Mouse (Mus musculus) ovary, postnatal 14 days (tissue): ENCODE results near the gene Ufc1.
A peak's percentile ranks its signal among the peaks of the same experiment; 100 is the strongest.

Source experiments
- DNase-seq: peaks from one replicate; pipeline ENCODE4 v3.0.0; 2022; ENCODE audit warnings: low spot score

Gene Ufc1

GRCm38 (mm10) chr1:171287136-171288081 lies 7.4 kb downstream of the Ufc1 start, which contains the start of gene Usp21:
Gene Usp21 (minus strand): TSS chr1:171287991.
- DNase-seq = peak; percentile 91

- no peak for DNase-seq
These were observed 8.3 kb downstream of the Ufc1 start for GRCm38 (mm10) chr1:171286517-171286916.

DNA sequence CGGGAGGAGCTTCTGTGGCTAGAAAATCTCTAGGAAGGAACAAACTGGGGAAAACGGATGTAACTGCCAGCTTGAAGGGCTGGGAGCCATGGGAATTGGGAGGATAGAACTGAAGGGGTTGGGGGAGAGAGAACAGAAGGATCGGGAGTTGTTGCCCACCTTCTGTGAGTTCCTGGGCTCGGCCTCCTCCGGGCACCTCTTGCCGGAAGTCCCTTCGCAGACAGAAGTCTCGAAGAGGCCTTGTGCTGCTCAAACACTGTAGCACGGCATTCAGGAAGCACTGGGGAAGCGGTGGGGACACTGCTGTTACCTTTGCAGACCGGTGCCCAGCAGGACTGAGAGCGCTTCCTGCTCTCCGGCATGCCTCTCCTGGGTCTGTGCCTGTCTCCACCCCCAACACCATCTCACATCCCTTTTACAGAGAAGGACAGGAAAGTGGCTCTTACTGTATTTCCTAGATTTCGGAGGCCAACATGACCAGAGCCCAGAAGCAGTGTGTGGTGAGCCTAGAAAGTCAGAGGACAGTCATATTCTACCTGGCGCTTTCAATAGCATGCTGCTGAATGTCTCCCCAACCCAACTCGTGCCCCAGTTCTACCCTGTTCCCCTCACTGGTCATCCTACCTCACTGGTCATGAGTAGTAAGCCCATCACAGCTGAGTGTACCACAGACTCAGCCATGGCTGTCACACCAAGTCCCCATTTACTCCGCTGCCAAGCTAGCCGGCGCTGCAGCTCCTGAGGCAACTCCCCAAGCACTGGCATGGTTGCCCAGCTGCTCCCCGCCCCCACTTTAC lies 9.5 kb downstream of the Ufc1 start:
- no peak for DNase-seq

- no peak for DNase-seq
These were observed 10.3 kb downstream of the Ufc1 start for GRCm38 (mm10) chr1:171284491-171284890.

DNA sequence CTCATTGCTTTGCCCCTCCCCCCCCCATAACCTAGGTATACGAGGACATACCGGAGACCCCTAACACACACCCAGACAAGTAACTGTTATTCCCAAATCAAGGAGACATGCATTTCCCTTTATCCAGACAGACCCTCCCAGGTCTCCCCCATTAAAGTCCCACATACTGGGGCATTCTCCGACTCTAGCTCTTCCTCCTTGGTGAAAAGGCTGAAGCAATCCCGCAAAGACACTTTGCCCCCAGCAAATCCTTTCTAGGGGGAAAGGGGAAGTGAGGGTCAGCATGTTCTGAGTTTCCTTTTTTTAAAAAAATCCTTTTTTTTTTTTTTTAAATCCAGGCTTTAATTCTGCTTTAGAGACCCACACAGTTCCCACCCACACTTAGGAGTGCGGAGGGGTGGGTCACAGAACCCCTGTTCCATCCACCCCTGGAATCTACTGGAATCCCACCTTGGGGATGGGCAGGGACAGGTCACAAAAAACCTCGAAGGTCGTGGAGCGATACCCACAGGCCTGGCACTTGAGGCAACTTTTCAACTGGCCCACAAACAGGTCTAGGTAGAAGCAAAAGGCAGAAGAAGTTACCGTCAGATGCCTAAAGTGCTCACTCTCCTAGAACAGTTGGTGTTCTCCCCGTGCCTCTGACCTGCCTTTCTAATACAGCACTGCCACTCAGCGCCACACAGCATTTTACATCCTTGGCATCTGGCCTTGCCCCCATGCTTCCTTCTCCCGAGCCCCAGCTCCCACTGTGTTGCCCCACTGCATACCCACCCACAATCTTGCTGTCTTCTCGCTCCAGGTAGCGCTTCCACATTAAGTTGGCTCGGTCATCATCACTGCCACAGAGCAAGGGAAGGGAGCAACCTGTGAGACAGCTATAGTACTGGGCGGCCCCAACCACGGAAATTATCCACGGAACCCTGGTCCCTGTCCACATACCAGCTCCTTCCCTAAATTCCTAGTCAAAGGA lies 11.3 kb downstream of the Ufc1 start:
- DNase-seq = no peak

DNA sequence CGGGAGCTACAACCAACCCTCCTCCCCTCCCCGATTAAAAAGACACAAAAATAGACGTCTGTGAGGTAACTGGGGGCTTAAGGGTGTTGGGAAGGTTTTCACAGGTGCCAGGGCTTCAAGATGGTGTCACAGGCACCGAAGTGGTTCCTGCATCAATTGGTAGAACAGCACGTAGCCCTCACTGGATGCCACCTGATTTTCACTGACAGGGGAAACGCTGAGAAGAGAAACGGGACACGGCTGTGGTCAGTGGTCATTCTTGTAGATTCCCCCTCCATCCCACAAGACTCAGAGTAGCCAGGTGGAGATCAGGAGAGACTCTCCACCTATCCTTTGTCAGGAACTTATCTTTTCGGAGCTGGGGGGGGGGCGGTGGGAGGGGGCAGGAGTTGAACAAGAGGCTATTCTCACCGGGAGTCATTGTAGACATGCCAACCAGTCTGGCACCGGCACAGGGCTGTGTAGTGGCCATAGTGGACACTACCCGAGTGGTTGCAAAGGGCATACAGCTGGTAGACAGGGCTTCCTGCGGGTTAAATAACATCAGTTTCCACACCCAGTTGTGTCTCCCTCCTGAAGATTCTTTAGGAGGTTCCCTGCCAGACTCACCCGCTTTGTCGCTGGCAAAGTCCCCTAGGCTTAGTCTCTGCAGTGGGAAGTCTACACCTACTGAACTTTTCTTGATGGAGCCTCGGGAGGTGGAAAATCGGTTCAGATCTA lies 12.6 kb downstream of the Ufc1 start:
- no peak for DNase-seq

DNA sequence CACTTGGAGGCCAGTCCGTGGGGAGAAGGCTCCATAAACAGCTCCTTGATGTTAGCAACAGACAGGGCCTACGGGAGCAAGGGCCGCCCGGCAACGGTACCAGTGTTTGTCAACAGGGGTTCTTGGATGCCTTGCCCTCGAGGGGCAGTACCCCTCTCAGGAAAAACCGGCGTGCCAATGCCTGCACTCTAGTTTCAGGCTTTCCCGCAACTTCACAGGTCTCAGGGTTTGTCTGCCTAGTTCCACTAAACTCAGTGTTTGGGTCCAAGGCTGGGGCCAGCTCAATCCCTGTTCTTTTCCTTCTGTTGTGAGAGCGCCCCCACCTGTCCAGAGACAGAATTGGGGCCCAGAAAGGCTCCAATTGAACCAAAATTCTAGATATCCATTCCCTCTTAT lies 13.3 kb downstream of the Ufc1 start:
- DNase-seq = peak; percentile 75

- peak; percentile 78 for DNase-seq
These were observed 13.8 kb downstream of the Ufc1 start, which contains the start of gene Ppox for GRCm38 (mm10) chr1:171280916-171281527. Gene Ppox (minus strand): TSS chr1:171281186.

DNA sequence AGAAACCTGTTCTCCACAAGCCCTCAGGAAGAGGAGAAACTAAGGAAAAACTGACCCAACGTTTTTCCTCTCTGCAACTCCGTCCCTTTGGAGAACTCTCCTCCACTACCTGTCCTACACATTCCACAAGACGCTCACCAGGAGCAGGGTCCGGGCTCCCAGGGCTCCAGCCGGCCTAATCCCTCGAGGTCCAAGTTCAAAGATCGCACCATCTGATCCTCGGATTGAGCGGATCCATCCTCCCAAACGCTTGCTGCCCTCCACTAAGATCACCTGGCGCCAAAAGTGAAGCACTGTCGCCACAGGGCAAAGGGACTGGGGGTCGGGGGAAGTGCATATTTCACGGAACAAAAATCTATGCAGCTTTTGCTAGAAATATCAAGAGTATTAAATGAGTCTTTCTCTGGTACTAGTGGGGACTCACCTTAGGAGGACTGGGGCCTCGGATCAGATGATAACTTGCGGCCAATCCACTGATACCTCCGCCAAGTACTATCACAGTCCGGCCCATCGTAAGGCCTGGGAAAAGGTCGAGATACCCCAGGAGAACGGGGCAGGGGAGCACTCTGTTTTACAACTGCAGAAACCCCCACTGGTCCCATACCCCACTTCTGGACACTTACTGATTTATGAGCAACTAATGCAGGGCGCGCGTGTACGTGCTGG lies 14.4 kb downstream of the Ufc1 start:
- no peak for DNase-seq

- DNase-seq = no peak
These were observed 15.1 kb downstream of the Ufc1 start for GRCm38 (mm10) chr1:171279721-171280120.

DNA sequence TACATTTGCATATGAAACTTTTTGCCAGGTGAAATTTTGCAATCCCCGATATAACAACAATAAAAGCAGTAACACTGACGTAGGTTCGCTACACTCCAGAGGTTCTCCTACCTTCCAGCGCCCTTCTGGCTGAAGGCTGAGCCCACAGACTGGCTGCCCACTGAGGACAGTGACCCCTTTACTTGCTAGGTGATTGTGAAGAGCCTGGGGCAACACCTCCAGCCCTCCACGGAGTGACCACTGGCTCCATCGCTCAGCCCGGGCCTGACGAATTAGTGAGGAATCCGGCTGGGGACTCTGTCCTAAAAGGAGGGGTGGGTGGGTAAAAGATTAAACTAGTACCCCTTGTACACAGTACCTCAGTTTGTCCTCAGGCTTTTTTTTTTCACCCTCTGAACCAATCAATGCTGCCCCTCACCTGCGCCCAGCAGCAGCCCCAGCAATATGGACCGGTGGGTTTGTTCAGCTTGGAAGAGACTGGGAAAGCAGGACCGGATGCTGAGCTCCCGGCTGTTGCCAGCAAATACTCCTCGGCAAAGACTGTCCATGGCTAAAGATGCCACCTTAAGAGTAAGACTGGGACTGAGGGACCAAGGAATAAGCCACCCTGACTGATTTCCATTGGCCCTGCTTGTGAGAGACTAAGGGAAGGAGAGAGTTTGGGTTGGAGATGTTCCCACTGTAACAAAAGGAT lies 15.7 kb downstream of the Ufc1 start:
- DNase-seq = no peak

DNA sequence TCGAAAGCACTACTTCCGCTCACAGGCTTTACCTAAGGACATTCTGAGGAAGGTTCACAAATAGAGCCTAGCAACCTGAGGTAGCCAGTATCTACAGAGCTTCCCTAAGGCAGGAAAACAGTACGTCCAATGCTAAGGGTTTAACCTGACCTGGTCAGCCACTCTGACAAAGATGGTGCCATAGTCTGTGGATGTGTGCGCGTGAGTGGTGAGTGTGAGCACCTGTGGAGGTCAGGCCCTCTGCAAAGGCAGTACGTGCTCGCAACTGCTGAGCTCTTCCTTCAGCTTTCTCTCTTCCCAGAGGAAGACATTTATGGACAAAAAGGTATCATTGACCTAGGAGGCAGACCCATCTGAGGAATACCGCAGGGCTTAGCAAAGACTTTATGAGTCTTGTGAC lies 16.4 kb downstream of the Ufc1 start:
- DNase-seq = no peak

DNA sequence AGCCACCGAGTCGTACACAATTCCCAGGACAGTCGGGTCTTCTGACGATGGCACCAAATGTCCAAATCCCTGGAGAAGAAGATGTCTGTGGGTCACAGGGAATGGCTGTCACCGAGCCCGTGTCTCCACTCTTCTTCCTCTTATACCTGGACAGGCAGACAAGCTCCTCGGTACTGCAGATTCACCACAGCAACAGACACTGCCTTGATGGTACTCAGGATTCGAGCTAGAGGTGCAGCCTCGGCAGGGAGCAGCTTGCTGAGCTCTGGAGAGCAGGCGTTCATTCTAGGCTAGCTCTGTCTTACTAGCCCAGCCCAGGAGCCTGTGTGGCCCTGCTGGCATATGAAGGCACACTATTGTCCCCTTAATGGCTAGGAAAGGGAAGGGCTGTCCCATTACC lies 17.1 kb downstream of the Ufc1 start:
- DNase-seq = no peak

DNA sequence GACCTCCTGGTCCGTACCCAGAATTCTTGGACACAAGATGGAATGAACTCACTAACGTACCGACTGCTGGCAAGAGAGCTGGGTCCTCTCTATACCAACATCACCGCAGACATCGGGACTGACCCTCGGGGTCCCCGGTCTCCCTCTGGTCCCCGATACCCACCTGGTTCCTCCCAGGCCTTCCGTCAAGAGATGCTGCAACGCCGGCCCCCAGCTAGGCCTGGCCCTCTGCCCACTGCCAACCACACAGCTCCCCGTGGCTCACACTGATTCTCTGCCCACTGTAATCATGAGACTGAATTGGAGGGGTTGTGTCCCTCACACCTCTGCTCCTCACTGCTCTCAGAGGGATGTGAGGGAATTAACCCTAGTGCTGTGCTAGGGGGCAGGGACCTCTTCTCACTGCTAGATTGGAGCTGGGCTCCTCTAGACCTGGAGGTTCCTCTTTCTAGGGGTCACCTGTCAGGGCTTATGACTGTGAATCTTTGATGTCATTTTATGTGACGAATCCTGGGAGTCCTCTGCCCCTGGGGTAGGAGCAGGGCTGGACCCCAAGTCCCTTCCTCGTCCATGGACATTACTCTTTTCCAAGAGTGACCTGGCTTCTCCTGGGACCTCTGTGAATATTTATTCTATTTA lies 18.6 kb downstream of the Ufc1 start:
- DNase-seq = no peak

DNA sequence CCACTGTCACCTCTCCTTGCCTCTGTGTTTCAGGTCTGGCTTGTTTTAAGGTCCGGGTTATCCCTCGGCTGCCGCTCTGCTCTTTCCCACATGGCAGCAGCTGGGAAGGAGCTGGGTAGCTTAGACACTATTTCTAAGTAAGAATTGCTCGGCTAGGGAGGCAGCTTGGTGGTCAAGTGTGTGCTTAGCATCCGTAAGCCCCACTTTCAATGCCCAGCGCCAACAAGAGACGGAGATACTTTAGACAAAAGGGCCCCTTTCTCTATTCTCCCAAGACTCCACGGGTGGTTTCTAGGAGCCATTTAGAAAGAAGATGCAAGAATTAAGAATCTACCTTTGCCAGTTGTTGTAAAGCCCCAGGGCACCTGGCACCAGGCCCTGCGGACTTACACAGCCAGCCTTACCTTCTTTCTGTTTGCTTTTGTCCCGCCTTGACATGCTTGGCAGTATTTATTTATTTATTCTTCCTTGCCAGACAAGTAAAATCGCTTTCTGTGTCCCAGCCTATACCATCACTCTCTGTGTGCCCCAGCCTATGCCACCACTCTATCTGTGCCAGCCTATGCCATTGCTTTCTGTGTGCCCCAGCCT lies 19.6 kb downstream of the Ufc1 start:
- DNase-seq = no peak

DNA sequence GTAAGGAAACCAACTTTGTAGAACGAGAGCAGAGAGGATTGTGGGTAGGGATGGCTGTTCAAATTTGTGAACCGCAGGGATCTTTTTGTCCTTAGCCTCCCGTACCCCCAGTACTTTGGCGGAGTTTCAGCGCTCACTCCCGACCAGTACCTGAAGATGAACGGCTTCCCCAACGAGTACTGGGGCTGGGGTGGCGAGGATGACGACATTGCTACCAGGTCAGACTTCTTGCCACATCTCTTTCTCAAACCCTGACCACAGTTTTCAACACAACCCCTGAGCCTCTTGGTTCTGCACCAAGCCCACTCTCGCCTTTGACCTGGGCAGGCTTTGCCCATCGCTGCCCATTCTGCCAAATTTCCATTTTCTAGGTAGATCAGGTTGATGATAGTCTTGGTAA lies 20.7 kb downstream of the Ufc1 start:
- no peak for DNase-seq

- DNase-seq = no peak
These were observed 22.7 kb downstream of the Ufc1 start for GRCm38 (mm10) chr1:171272086-171272485.

DNA sequence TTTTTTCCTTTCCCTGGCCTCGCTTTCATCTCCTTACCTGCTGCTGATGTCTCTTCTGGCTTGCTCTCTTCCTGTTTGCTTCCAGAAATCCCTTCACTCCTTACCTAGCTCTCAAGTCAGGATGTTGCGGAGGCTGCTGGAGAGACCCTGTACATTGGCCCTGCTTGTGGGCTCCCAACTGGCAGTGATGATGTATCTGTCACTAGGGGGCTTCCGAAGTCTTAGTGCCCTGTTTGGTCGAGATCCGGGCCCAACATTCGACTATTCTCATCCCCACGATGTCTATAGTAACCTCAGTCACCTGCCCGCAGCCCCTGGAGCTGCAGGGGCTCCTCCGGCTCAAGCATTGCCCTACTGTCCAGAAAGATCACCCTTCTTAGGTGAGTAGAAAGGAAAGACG lies 23.2 kb downstream of the Ufc1 start:
- DNase-seq = no peak

GRCm38 (mm10) chr1:171271196-171271595 lies 23.6 kb downstream of the Ufc1 start:
- no peak for DNase-seq
